Mouse (Mus musculus): ENCODE data around the gene Diras1. TPM values are rescaled to one million over a fixed set of nuclear protein-coding genes. Genes with fewer than 3 reads are reported as not detected.
A peak's percentile ranks its signal among the peaks of the same experiment; 100 is the strongest.

Gene Diras1
- polyA plus RNA-seq, 1 experiment from 2014 or later = not detected

DNA sequence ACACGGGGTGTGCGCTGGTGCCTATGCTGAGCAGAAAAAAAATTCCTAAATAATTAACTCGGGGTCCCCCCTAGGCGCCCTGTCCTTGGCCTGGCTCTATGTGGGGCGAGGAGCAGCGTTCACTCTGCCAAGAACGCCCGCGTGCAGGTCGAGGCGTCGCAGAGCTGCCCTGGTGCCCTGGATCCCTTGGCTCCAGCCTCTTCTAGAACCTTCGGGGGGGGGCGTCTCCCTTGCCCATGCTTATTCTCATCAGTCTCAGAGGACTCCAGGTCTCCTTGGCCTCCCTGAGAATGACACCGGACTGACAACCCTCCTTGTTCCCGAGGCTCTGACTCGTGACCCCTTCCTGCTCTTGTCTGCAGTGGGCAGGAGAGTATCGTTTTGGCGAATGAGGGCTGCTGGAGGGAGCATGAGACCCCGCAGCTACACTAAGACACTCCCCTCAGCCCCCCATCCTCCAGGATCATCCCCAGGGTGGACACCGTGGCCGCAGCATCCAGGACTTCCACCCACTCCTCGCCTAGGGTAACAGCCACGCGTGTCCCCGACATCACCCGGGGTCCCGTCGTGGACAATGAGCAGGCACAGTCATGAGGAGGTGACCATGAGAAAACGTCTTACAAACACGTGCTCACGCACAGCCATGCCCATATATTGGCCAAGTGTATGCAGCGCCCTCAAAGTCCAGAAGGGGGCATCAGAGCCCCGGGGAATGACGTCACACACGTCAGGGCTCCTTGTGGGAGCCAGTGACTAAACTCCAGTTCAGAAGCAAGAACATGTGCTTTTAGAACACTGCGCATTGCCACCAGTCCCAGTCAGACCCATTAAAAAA lies 25.9 kb downstream of the Diras1 start:
- ATAC-seq (replicated peaks; ENCODE audit: low FRiP score) (peak; percentile 72), DNase-seq (ENCODE audit: low spot score) (peak; percentile 81)
- H3K4me3 ChIP-seq (ENCODE audit: low read depth, low read length) = no peak overlapping the region
- H3K9ac ChIP-seq (ENCODE audit: low read depth, low read length) = no peak overlapping the region
- H3K27ac ChIP-seq (ENCODE audit: low read depth, low read length) = no peak overlapping the region
- H3K4me2 ChIP-seq = peak overlapping the region; percentile 35
- no peaks in the 10 kb centered on the region for H3K36me3 ChIP-seq (ENCODE audit: control insufficient read depth, insufficient read depth, low read length)
- H3K27me3 ChIP-seq (replicated peaks; ENCODE audit: control insufficient read depth, insufficient read depth, low read length) = peaks cover 11% of the 10 kb centered on the region
- no peaks in the 10 kb centered on the region for H3K9me3 ChIP-seq (ENCODE audit: control insufficient read depth, low read length)
- peaks cover 15% of the 10 kb centered on the region for H3K4me1 ChIP-seq (replicated peaks; ENCODE audit: control insufficient read depth, insufficient read depth, low read length)
- 25% methylated on average over 37 of the region's 37 CpGs for WGBS

DNA sequence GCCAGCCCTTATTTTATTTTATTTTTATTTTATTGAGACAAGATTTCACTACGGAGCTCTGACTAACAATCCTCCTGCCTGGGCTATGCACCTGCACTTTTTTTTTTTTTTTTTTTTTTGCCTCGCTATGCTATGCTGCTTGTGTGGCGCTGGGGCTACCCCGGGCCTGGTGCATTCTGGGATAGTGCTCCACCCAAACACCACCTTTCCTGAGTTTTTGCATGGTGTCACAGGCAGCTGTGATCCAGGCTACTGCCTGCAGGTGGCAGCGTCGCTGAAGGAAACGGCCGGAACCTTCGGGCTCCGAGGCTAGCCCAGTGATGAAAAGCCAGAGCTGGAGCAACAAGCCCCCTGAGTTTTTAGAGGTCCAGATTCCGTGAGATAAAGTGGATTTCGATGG lies 26.7 kb downstream of the Diras1 start:
- 7% methylated on average over 12 of the region's 12 CpGs for WGBS
- peak; percentile 56; the same call in 1 of the 2 replicates for ATAC-seq (replicated peaks; ENCODE audit: low FRiP score)

DNA sequence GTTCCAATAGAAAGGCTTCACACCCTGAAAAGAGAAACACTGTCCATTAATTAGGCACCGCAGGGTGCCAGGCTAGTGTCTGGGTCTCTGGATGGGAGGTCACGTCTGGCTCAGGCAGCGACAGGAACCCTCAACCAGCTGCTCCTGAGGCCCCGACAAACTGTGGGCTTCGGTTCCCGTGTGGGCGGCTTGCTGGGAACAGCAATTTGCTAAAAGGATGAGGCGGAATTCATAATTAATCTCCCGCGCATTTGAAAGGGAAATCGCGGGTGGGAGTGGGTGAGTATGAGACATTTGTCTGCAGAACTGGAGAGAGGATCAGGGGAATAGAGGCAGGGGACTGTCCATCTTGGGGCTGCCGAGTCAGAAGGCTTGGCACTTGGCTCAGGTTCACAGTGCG lies 27.4 kb downstream of the Diras1 start:
- Histone ChIP-seq H3K4me1 (replicated peaks; ENCODE audit: control insufficient read depth, insufficient read depth, low read length) (peaks cover 15% of the 10 kb centered on the region), H3K27me3 (replicated peaks; ENCODE audit: control insufficient read depth, insufficient read depth, low read length) (peaks cover 17% of the 10 kb centered on the region), H3K36me3 (ENCODE audit: control insufficient read depth, insufficient read depth, low read length) (no peaks in the 10 kb centered on the region), H3K9ac (ENCODE audit: low read depth, low read length) (no peak overlapping the region), H3K4me2 (no peak overlapping the region), H3K27ac (ENCODE audit: low read depth, low read length) (no peak overlapping the region), H3K9me3 (ENCODE audit: control insufficient read depth, low read length) (no peaks in the 10 kb centered on the region), H3K4me3 (ENCODE audit: low read depth, low read length) (no peak overlapping the region)
- ATAC-seq (replicated peaks; ENCODE audit: low FRiP score) (no peak), DNase-seq (ENCODE audit: low spot score) (no peak)
- 40% methylated on average over 14 of the region's 14 CpGs for WGBS

More for the DNA sequence above, 26.7 kb downstream of the Diras1 start:
- Histone ChIP-seq H3K9me3 (ENCODE audit: control insufficient read depth, low read length) (no peaks in the 10 kb centered on the region), H3K4me2 (no peak overlapping the region; the same call in 1 of the 2 replicates), H3K27ac (ENCODE audit: low read depth, low read length) (no peak overlapping the region), H3K4me1 (replicated peaks; ENCODE audit: control insufficient read depth, insufficient read depth, low read length) (peaks cover 15% of the 10 kb centered on the region), H3K27me3 (replicated peaks; ENCODE audit: control insufficient read depth, insufficient read depth, low read length) (peaks cover 11% of the 10 kb centered on the region), H3K4me3 (ENCODE audit: low read depth, low read length) (no peak overlapping the region), H3K9ac (ENCODE audit: low read depth, low read length) (no peak overlapping the region), H3K36me3 (ENCODE audit: control insufficient read depth, insufficient read depth, low read length) (no peaks in the 10 kb centered on the region)
- peak; percentile 62 for DNase-seq (ENCODE audit: low spot score)

- H3K4me2 ChIP-seq = no peak overlapping the region
- H3K4me3 ChIP-seq (ENCODE audit: low read depth, low read length) = no peak overlapping the region
- no peaks in the 10 kb centered on the region for H3K36me3 ChIP-seq (ENCODE audit: control insufficient read depth, insufficient read depth, low read length)
- H3K9me3 ChIP-seq (ENCODE audit: control insufficient read depth, low read length) = no peaks in the 10 kb centered on the region
- H3K27me3 ChIP-seq (replicated peaks; ENCODE audit: control insufficient read depth, insufficient read depth, low read length) = peaks cover 19% of the 10 kb centered on the region
- 78% methylated on average over 8 of the region's 8 CpGs for WGBS
- H3K27ac ChIP-seq (ENCODE audit: low read depth, low read length) = no peak overlapping the region
- no peak overlapping the region for H3K9ac ChIP-seq (ENCODE audit: low read depth, low read length)
- DNase-seq (ENCODE audit: low spot score) (no peak), ATAC-seq (replicated peaks; ENCODE audit: low FRiP score) (no peak)
- H3K4me1 ChIP-seq (replicated peaks; ENCODE audit: control insufficient read depth, insufficient read depth, low read length) = peaks cover 15% of the 10 kb centered on the region
These were observed 28.1 kb downstream of the Diras1 start for GRCm38 (mm10) chr10:80997332-80997731.

DNA sequence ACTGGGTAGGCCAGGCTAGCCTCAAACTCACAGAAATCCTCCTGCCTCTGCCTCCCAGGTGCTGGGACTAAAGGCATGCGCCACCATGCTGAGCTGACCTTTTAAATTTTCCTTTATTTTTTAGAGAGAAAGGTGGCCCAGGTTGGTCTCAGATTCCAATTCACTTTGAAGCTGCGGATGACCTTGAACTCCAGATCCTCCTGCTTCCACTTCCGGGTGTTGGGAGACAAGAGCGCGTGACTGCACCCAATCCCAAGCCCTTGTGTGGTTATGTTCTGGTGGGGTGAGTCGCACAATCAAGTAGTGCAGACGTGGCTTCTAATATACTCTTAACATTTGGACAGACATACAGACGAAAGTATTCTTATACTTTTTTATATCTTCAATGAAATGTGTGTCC lies 29.0 kb downstream of the Diras1 start:
- Histone ChIP-seq H3K4me3 (ENCODE audit: low read depth, low read length) (no peak overlapping the region), H3K9me3 (ENCODE audit: control insufficient read depth, low read length) (no peaks in the 10 kb centered on the region), H3K27ac (ENCODE audit: low read depth, low read length) (no peak overlapping the region), H3K36me3 (ENCODE audit: control insufficient read depth, insufficient read depth, low read length) (no peaks in the 10 kb centered on the region), H3K9ac (ENCODE audit: low read depth, low read length) (no peak overlapping the region), H3K4me2 (no peak overlapping the region), H3K27me3 (replicated peaks; ENCODE audit: control insufficient read depth, insufficient read depth, low read length) (peaks cover 19% of the 10 kb centered on the region), H3K4me1 (replicated peaks; ENCODE audit: control insufficient read depth, insufficient read depth, low read length) (peaks cover 15% of the 10 kb centered on the region)
- ATAC-seq (replicated peaks; ENCODE audit: low FRiP score) (no peak), DNase-seq (ENCODE audit: low spot score) (no peak)
- WGBS = 88% methylated on average over 8 of the region's 8 CpGs

DNA sequence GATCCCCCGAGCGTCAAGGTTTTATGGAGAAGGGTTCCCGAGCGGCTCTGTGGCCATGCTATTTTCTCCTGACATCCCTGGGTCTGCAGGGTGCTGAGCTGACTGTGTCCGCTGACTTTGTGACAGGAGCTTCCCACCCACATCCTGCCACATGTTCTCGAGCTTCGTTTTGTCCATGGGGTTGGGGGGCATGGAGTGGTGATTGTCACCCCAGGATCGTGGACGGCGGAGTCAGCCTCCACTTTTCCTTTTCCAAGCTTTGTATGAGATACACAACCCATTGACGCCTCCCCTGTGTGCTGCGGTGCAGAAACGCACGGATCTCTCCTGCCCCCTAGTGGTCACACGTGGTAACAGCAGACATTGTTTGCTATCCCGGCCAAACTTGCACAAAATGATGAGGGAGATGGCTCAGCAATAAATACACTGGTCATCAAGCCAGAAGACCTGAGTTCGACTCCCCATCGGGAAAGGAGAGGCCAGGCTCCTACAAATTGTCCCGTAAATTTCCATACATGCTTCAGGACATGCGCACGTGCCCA lies 30.3 kb downstream of the Diras1 start:
- Histone ChIP-seq H3K27ac (ENCODE audit: low read depth, low read length) (no peak overlapping the region), H3K9ac (ENCODE audit: low read depth, low read length) (no peak overlapping the region), H3K9me3 (ENCODE audit: control insufficient read depth, low read length) (no peaks in the 10 kb centered on the region), H3K4me3 (ENCODE audit: low read depth, low read length) (no peak overlapping the region), H3K36me3 (ENCODE audit: control insufficient read depth, insufficient read depth, low read length) (no peaks in the 10 kb centered on the region), H3K27me3 (replicated peaks; ENCODE audit: control insufficient read depth, insufficient read depth, low read length) (peaks cover 19% of the 10 kb centered on the region), H3K4me2 (0 out of 2 replicates have a peak overlapping the region, but pooled peaks have one; percentile 28), H3K4me1 (replicated peaks; ENCODE audit: control insufficient read depth, insufficient read depth, low read length) (peaks cover 7% of the 10 kb centered on the region)
- peak; percentile 72 for DNase-seq (ENCODE audit: low spot score)
- WGBS = 11% methylated on average over 21 of the region's 21 CpGs
- ATAC-seq (replicated peaks; ENCODE audit: low FRiP score) = no peak

- no peak overlapping the region for H3K4me3 ChIP-seq (ENCODE audit: low read depth, low read length)
- no peak overlapping the region for H3K9ac ChIP-seq (ENCODE audit: low read depth, low read length)
These were observed 30.8 kb downstream of the Diras1 start for GRCm38 (mm10) chr10:80994621-80995020.

DNA sequence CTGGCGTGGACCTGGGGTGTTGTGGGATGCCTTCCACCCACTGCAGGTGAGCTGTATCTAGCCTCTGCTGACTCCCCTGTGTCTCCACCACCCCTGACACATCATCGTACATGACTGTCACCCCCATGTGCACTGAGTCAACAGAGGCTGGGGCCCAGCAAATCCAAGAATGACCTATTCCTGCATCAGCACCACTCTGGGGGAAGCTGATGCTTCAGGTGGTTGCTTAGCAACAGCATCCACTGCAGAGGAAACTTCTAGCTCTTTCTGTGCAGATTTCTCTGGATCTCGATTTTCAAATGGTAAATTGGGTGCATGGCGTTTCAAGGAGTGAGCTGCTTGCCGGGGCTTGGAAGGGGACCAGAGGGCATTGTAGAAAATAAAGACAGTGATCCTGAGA lies 32.2 kb downstream of the Diras1 start:
- DNase-seq (ENCODE audit: low spot score) (no peak), ATAC-seq (replicated peaks; ENCODE audit: low FRiP score) (no peak)
- Histone ChIP-seq H3K9me3 (ENCODE audit: control insufficient read depth, low read length) (no peaks in the 10 kb centered on the region), H3K27me3 (replicated peaks; ENCODE audit: control insufficient read depth, insufficient read depth, low read length) (peaks cover 27% of the 10 kb centered on the region), H3K4me2 (no peak overlapping the region), H3K36me3 (ENCODE audit: control insufficient read depth, insufficient read depth, low read length) (no peaks in the 10 kb centered on the region), H3K9ac (ENCODE audit: low read depth, low read length) (no peak overlapping the region), H3K27ac (ENCODE audit: low read depth, low read length) (no peak overlapping the region), H3K4me3 (ENCODE audit: low read depth, low read length) (no peak overlapping the region), H3K4me1 (replicated peaks; ENCODE audit: control insufficient read depth, insufficient read depth, low read length) (no peaks in the 10 kb centered on the region)
- 59% methylated on average over 5 of the region's 5 CpGs for WGBS

More at GRCm38 (mm10) chr10:80994621-80995020, 30.8 kb downstream of the Diras1 start:
- DNase-seq (ENCODE audit: low spot score) = no peak
- no peak overlapping the region for H3K27ac ChIP-seq (ENCODE audit: low read depth, low read length)
- WGBS = 43% methylated on average over 4 of the region's 4 CpGs
- H3K27me3 ChIP-seq (replicated peaks; ENCODE audit: control insufficient read depth, insufficient read depth, low read length) = peaks cover 19% of the 10 kb centered on the region
- no peaks in the 10 kb centered on the region for H3K36me3 ChIP-seq (ENCODE audit: control insufficient read depth, insufficient read depth, low read length)
- H3K4me1 ChIP-seq (replicated peaks; ENCODE audit: control insufficient read depth, insufficient read depth, low read length) = peaks cover 5% of the 10 kb centered on the region; the same call in 1 of the 2 replicates
- ATAC-seq (replicated peaks; ENCODE audit: low FRiP score) = no peak
- 0 out of 2 replicates have a peak overlapping the region, but pooled peaks have one; percentile 28 for H3K4me2 ChIP-seq
- no peaks in the 10 kb centered on the region for H3K9me3 ChIP-seq (ENCODE audit: control insufficient read depth, low read length)

All from liver, embryonic 11.5 days (tissue).